Mouse (Mus musculus) small intestine, adult 2 months (tissue): Measurements from ENCODE around the gene Spp2.

Experiments used
- CTCF ChIP-seq: fragments of 200-500 bp; IDR thresholded peaks from 2 replicates; pipeline ENCODE4 v1.5.1; 2012; ENCODE audit warnings: low read depth, mild to moderate bottlenecking, control low read depth, inconsistent platforms, low read length, moderate library complexity, mixed read lengths; ENCODE audit not compliant: insufficient replicate concordance, insufficient read length; ENCODE audit errors: extremely low read depth
- POLR2A ChIP-seq: fragments of 200-500 bp; IDR thresholded peaks from 2 replicates; pipeline ENCODE4 v1.6.1; 2012; ENCODE audit warnings: low read depth, mild to moderate bottlenecking, control low read depth, inconsistent platforms, low read length, moderate library complexity

- TF ChIP-seq CTCF (no peak), POLR2A (no peak)
Observed at GRCm38 (mm10) chr1:88433096-88433883, 26.5 kb downstream of the Spp2 start.
